Mouse (Mus musculus): ENCODE results near the gene Acp6. TPM values are rescaled to one million over a fixed set of nuclear protein-coding genes. Genes with fewer than 3 reads are reported as not detected.
A peak's percentile ranks its signal among the peaks of the same experiment; 100 is the strongest.

Gene Acp6
- 27.7 and 34.4 TPM in 2 replicates for total RNA-seq (2012; rRNA removed)
- 10 to 100 TPM in 1 of 2 experiments, not detected in 1; 66.9 TPM for polyA plus RNA-seq (2012; ENCODE audit: insufficient read depth in 1 of 2, insufficient read length in 2 of 2, low read depth in 1 of 2, low replicate concordance in 2 of 2, missing spikeins in 1 of 2)

DNA sequence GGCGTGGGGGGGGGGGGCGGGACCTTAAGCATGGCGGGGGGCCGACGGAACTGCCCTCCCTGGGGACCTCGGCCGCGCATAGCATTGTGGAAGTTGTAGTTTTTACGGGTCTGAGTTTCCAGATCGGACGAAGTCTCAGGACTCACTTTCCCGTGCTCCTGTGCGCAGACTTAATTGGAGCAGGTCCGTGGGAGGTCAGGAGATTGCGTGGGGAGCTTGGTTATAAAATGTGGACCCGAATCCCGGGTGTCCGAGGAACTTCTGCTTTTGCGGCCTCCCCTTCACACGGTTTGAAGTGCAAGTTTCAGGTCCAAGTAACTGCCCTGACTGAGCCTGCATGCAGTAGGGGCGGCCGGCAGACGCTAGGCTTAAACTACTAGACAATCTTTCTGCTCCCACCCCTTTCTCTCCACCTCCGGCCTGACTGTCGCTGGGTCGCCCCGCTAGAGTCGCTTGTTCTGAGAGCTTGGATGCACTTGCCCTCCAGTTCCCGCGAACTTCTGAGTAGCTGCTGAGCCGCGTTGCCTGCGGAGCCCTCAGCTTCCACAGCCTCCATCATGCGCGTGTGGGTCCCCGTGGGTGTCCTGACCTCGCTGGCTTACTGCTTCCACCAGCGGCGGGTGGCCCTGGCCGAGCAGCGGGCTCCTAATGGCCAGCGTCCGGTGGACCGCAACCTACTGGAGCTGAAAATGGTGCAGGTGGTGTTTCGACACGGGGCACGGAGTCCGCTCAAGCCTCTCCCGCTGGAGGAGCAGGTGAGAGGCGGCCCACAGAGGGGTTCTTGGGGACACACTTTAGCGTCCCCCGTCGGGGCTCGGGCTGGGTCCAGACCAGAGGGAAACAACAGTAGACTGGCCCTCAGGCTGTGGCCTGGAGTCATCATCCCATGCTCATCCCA, at the start of gene Acp6:
Gene Acp6, plus strand, starts transcription at position 167 of the 898 bp plus-strand sequence.
- no peaks in the 10 kb centered on the region for H3K27me3 ChIP-seq (ENCODE audit: control insufficient read depth in 1 of 2, insufficient read depth in 2 of 2, low read length in 2 of 2)
- no peaks in the 10 kb centered on the region for H3K9me3 ChIP-seq (replicated peaks; ENCODE audit: insufficient read depth, low read length)
- peak; percentile 99 for DNase-seq (ENCODE audit: low read depth, low spot score)
- H3K4me1 ChIP-seq (ENCODE audit: control insufficient read depth in 1 of 2, insufficient read depth in 2 of 2, low read length in 2 of 2), result peaks cover 4 to 21% of the 10 kb centered on the region in 2 experiments
- H3K36me3 ChIP-seq (ENCODE audit: control insufficient read depth in 1 of 2, insufficient read depth in 2 of 2, low read length in 2 of 2), result peaks cover 0 to 22% of the 10 kb centered on the region in 2 experiments; a peak in 2 of 4 replicates
- H3K9ac ChIP-seq (ENCODE audit: control insufficient read depth, low read depth, low read length, poor library complexity, severe bottlenecking), result peak within 1 kb of the TSS; percentile 80
- peak within 1 kb of the TSS; percentile 67 for H3K27ac ChIP-seq (ENCODE audit: control insufficient read depth, low read depth, low read length)
- peaks cover 18% of the 10 kb centered on the region for H3K79me2 ChIP-seq (ENCODE audit: control insufficient read depth, insufficient read depth, low read length, poor library complexity)
- H3K4me3 ChIP-seq (ENCODE audit: control insufficient read depth in 1 of 2, insufficient read depth in 1 of 2, low read depth in 2 of 2, low read length in 2 of 2), result peak within 1 kb of the TSS; percentile 83
- TF ChIP-seq NELFE (IDR thresholded peaks at IDR 0.05; ENCODE audit: low read depth, low read length), result peak; percentile 88
- peak; percentile 41; the same call in 1 of the 2 replicates for TF ChIP-seq GATA1 (IDR thresholded peaks at IDR 0.05; ENCODE audit: low read depth, low read length)
- peak; percentile 90 for TF ChIP-seq SIN3A (IDR thresholded peaks at IDR 0.05; ENCODE audit: low read length)
- TF ChIP-seq MEF2A (IDR thresholded peaks at IDR 0.05; ENCODE audit: extremely low read depth, insufficient replicate concordance, low read depth, low read length, poor library complexity, severe bottlenecking), result no peak
- TF ChIP-seq RAD21 (IDR thresholded peaks at IDR 0.05; ENCODE audit: low read depth, low read length), result no peak
- TF ChIP-seq MYB (IDR thresholded peaks at IDR 0.05; ENCODE audit: low read depth, low read length), result no peak
- no peak for TF ChIP-seq ZKSCAN1 (IDR thresholded peaks at IDR 0.05; ENCODE audit: low read depth, low read length)
- TF ChIP-seq USF1 (IDR thresholded peaks at IDR 0.05; ENCODE audit: low read depth, low read length), result no peak
- no peak for TF ChIP-seq ZNF384 (IDR thresholded peaks at IDR 0.05; ENCODE audit: low read depth, low read length)
- TF ChIP-seq CHD2 (IDR thresholded peaks at IDR 0.05; ENCODE audit: low read length), result no peak
- TF ChIP-seq TBP (IDR thresholded peaks at IDR 0.05; ENCODE audit: low read depth, low read length), result peak; percentile 94
- TF ChIP-seq E2F4 (IDR thresholded peaks at IDR 0.05; ENCODE audit: borderline replicate concordance, low read depth, low read length), result no peak
- TF ChIP-seq KAT2A (conservative IDR thresholded peaks at IDR 0.05; ENCODE audit: low read depth, low read length), result peak; percentile 85
- peak; percentile 37; the same call in 1 of the 2 replicates for TF ChIP-seq CHD1 (IDR thresholded peaks at IDR 0.05; ENCODE audit: low read depth, low read length)
- TF ChIP-seq SMC3 (IDR thresholded peaks at IDR 0.05; ENCODE audit: low read depth, low read length), result 0 out of 2 replicates have a peak, but pooled peaks have one; percentile 15
- no peak; the same call in none of the 2 replicates for TF ChIP-seq MAZ (IDR thresholded peaks at IDR 0.05; ENCODE audit: low read depth, low read length)
- no peak for TF ChIP-seq POLR2AphosphoS5 (IDR thresholded peaks at IDR 0.05; ENCODE audit: borderline replicate concordance, low read depth, low read length)
- 0 out of 6 replicates have a peak, but pooled peaks of 1 of the 3 experiments have one; percentile 7 for TF ChIP-seq CTCF (IDR thresholded peaks at IDR 0.05 in 2 of 3, conservative IDR thresholded peaks at IDR 0.05 in 1 of 3; ENCODE audit: control insufficient read depth in 1 of 3, insufficient read depth in 1 of 3, low read depth in 2 of 3, low read length in 3 of 3, poor library complexity in 1 of 3, severe bottlenecking in 1 of 3)
- no peak for TF ChIP-seq EP300 (IDR thresholded peaks at IDR 0.05; ENCODE audit: low read depth in 1 of 2, low read length in 2 of 2)
- TF ChIP-seq MAX (IDR thresholded peaks at IDR 0.05; ENCODE audit: low read length), result peak; percentile 66; the same call in 1 of the 2 replicates
- no peak for TF ChIP-seq UBTF (IDR thresholded peaks at IDR 0.05; ENCODE audit: borderline replicate concordance, insufficient read depth, low read depth, low read length)
- peak; percentile 84 for TF ChIP-seq POLR2AphosphoS2 (IDR thresholded peaks at IDR 0.05; ENCODE audit: low read length)
- TF ChIP-seq ELF1 (IDR thresholded peaks at IDR 0.05; ENCODE audit: low read depth, low read length), result peak; percentile 42
- TF ChIP-seq RCOR1 (IDR thresholded peaks at IDR 0.05; ENCODE audit: low read depth, low read length), result no peak
- peak; percentile 66 for TF ChIP-seq MXI1 (IDR thresholded peaks at IDR 0.05; ENCODE audit: low read depth, low read length)
- TF ChIP-seq GABPA (IDR thresholded peaks at IDR 0.05; ENCODE audit: low read depth, low read length), result no peak
- TF ChIP-seq MYC (IDR thresholded peaks at IDR 0.05; ENCODE audit: low read depth, low read length), result 0 out of 2 replicates have a peak, but pooled peaks have one; percentile 71
- peak; percentile 66 for TF ChIP-seq NRF1 (IDR thresholded peaks at IDR 0.05; ENCODE audit: insufficient read depth, low read depth, low read length, poor library complexity, severe bottlenecking)
- no peak for TF ChIP-seq ZC3H11A (IDR thresholded peaks at IDR 0.05; ENCODE audit: low read depth, low read length)
- no peak for TF ChIP-seq USF2 (IDR thresholded peaks at IDR 0.05; ENCODE audit: borderline replicate concordance in 1 of 2, insufficient read depth in 1 of 2, low read depth in 1 of 2, low read length in 2 of 2)
- no peak for TF ChIP-seq JUND (IDR thresholded peaks at IDR 0.05; ENCODE audit: low read depth, low read length)
- no peak for TF ChIP-seq MAFK (IDR thresholded peaks at IDR 0.05; ENCODE audit: borderline replicate concordance, low read depth, low read length)
- 0 out of 2 replicates have a peak, but pooled peaks have one; percentile 36 for TF ChIP-seq ZMIZ1 (IDR thresholded peaks at IDR 0.05; ENCODE audit: low read depth, low read length)
- no peak for TF ChIP-seq BHLHE40 (IDR thresholded peaks at IDR 0.05; ENCODE audit: borderline replicate concordance, low read depth, low read length)

Measured in MEL (cell line).